Mouse (Mus musculus) cerebral cortex, adult 2 months (tissue): ENCODE results near the gene Lin28a.

Experiments
- WGBS: fragments of 180-500 bp; shearing (Covaris S2); methylation state at CpG from one replicate; pipeline ENCODE4 v1.1.7; 2018; 5-methylcytosine and 5-hydroxymethylcytosine counted together

Lin28a gene

GRCm38 (mm10) chr4:134018779-134019145 lies at the start of gene Lin28a:
Gene Lin28a (minus strand): TSS chr4:134018841.
- under 1% methylated on average over 9 of the region's 9 CpGs for WGBS

- WGBS, result 80% methylated on average over 7 of the region's 7 CpGs
Measured at GRCm38 (mm10) chr4:134067833-134068544, 49.3 kb upstream of the Lin28a start.

GRCm38 (mm10) chr4:134067383-134067782 lies 48.7 kb upstream of the Lin28a start:
- 85% methylated on average over 8 of the region's 8 CpGs for whole genome bisulfite sequencing

- 35% methylated on average over 23 of the region's 23 CpGs for WGBS
Measured at GRCm38 (mm10) chr4:134065431-134066004, 46.9 kb upstream of the Lin28a start.

- 73% methylated on average over 8 of the region's 8 CpGs for WGBS
Measured at GRCm38 (mm10) chr4:134062561-134062960, 43.9 kb upstream of the Lin28a start.

GRCm38 (mm10) chr4:134061944-134062446 lies 43.4 kb upstream of the Lin28a start:
- WGBS, result 61% methylated on average over 8 of the region's 8 CpGs

- 57% methylated on average over 18 of the region's 18 CpGs for WGBS
Measured at GRCm38 (mm10) chr4:134061166-134061830, 42.7 kb upstream of the Lin28a start.

- WGBS, result 72% methylated on average over 28 of the region's 28 CpGs
Measured at GRCm38 (mm10) chr4:134060135-134060865, 41.7 kb upstream of the Lin28a start, which contains the start of gene Crybg2. Gene Crybg2 (plus strand): TSS chr4:134060815.

- 86% methylated on average over 6 of the region's 6 CpGs for WGBS
Measured at GRCm38 (mm10) chr4:134058908-134059307, 40.3 kb upstream of the Lin28a start.

- WGBS, result 47% methylated on average over 14 of the region's 14 CpGs
Measured at GRCm38 (mm10) chr4:134058166-134058715, 39.6 kb upstream of the Lin28a start.

GRCm38 (mm10) chr4:134053538-134053937 lies 34.9 kb upstream of the Lin28a start, which contains the start of gene Zfp683:
Gene Zfp683 (plus strand): TSS chr4:134053838.
- 82% methylated on average over 3 of the region's 3 CpGs for WGBS

GRCm38 (mm10) chr4:134052560-134052959 lies 33.9 kb upstream of the Lin28a start:
- 22% methylated on average over 8 of the region's 8 CpGs for WGBS

- WGBS, result 94% methylated on average over 5 of the region's 5 CpGs
Measured at GRCm38 (mm10) chr4:134051912-134052311, 33.3 kb upstream of the Lin28a start.

GRCm38 (mm10) chr4:134047648-134048047 lies 29.0 kb upstream of the Lin28a start:
- WGBS, result 85% methylated on average over 5 of the region's 5 CpGs

GRCm38 (mm10) chr4:134043041-134043440 lies 24.4 kb upstream of the Lin28a start:
- 62% methylated on average over 2 of the region's 2 CpGs for WGBS

- WGBS, result 49% methylated on average over 9 of the region's 9 CpGs
Measured at GRCm38 (mm10) chr4:134041317-134042123, 22.9 kb upstream of the Lin28a start.

GRCm38 (mm10) chr4:134035953-134036352 lies 17.3 kb upstream of the Lin28a start:
- 3% methylated on average over 16 of the region's 16 CpGs for WGBS

GRCm38 (mm10) chr4:134025802-134026201 lies 7.2 kb upstream of the Lin28a start:
- 61% methylated on average over 9 of the region's 9 CpGs for WGBS

- WGBS, result 26% methylated on average over 11 of the region's 11 CpGs
Measured at GRCm38 (mm10) chr4:134020621-134021020, 2.0 kb upstream of the Lin28a start.

GRCm38 (mm10) chr4:134019641-134020351 lies 1.2 kb upstream of the Lin28a start:
- 7% methylated on average over 16 of the region's 16 CpGs for WGBS
